Mouse (Mus musculus) cerebellum, postnatal 36 days (tissue): ENCODE measurements around the gene Tmeff2.
A peak's percentile ranks its signal among the peaks of the same experiment; 100 is the strongest.

ENCODE experiments used
- DNase-seq, 2 experiments: peaks; one replicate each; pipeline ENCODE4 v3.0.0; 2021 to 2022; ENCODE audit warnings: mixed read lengths in 2 of 2

Tmeff2 gene

GRCm38 (mm10) chr1:50980591-50980990 is 80.1 kb downstream of the Tmeff2 start:
- no peak for DNase-seq

GRCm38 (mm10) chr1:50981151-50981828 is 80.8 kb downstream of the Tmeff2 start:
- DNase-seq, result no peak

- DNase-seq, result no peak
These were observed 90.2 kb downstream of the Tmeff2 start for GRCm38 (mm10) chr1:50990661-50991060.

- no peak for DNase-seq
These were observed 94.1 kb downstream of the Tmeff2 start for GRCm38 (mm10) chr1:50994505-50994904.

GRCm38 (mm10) chr1:50999793-51000192 is 99.3 kb downstream of the Tmeff2 start:
- no peak for DNase-seq

GRCm38 (mm10) chr1:51008344-51008743 is 107.9 kb downstream of the Tmeff2 start:
- no peak for DNase-seq

GRCm38 (mm10) chr1:51040249-51040648 is 139.8 kb downstream of the Tmeff2 start:
- no peak for DNase-seq

GRCm38 (mm10) chr1:51044810-51045209 is 144.4 kb downstream of the Tmeff2 start:
- DNase-seq, result no peak

GRCm38 (mm10) chr1:51064549-51064948 is 164.1 kb downstream of the Tmeff2 start:
- DNase-seq, result no peak

- no peak for DNase-seq
These were observed 165.2 kb downstream of the Tmeff2 start for GRCm38 (mm10) chr1:51065652-51066051.

- no peak for DNase-seq
These were observed 168.4 kb downstream of the Tmeff2 start for GRCm38 (mm10) chr1:51068814-51069213.

GRCm38 (mm10) chr1:51069288-51069687 is 168.8 kb downstream of the Tmeff2 start:
- DNase-seq, result no peak

- DNase-seq, result no peak
These were observed 173.6 kb downstream of the Tmeff2 start for GRCm38 (mm10) chr1:51074076-51074475.

- DNase-seq, result no peak
These were observed 175.6 kb downstream of the Tmeff2 start for GRCm38 (mm10) chr1:51075785-51076771.

GRCm38 (mm10) chr1:51088921-51089320 is 188.5 kb downstream of the Tmeff2 start:
- DNase-seq, result peak; percentile 61 to 63

GRCm38 (mm10) chr1:51089803-51090202 is 189.4 kb downstream of the Tmeff2 start:
- DNase-seq, result no peak

GRCm38 (mm10) chr1:51090212-51090761 is 189.8 kb downstream of the Tmeff2 start:
- no peak for DNase-seq

- no peak for DNase-seq
These were observed 194.3 kb downstream of the Tmeff2 start for GRCm38 (mm10) chr1:51094713-51095112.

GRCm38 (mm10) chr1:51096848-51097598 is 196.6 kb downstream of the Tmeff2 start:
- DNase-seq, result no peak

- peak; percentile 32 to 71 for DNase-seq
These were observed 200.7 kb downstream of the Tmeff2 start for GRCm38 (mm10) chr1:51101034-51101590.

GRCm38 (mm10) chr1:51104698-51105097 is 204.3 kb downstream of the Tmeff2 start:
- no peak for DNase-seq

GRCm38 (mm10) chr1:51106401-51106920 is 206.0 kb downstream of the Tmeff2 start:
- DNase-seq, result no peak
